Mouse (Mus musculus) embryonic facial prominence, embryonic 13.5 days (tissue): ENCODE results near the gene Rfwd3. TPM values are rescaled to one million over a fixed set of nuclear protein-coding genes. Genes with fewer than 3 reads are reported as not detected.
"Not testable (repeated sequence)": the region's sequence is repeated elsewhere in the genome, so short reads cannot be mapped to it uniquely, and the experiment has no call there.

Source experiments
- ATAC-seq: fragments of 200-750 bp; cut with Nextera tagmentation; 2 replicates; pipeline ENCODE4 v1.8.0; 2017; ENCODE audit warnings: low read depth; ENCODE audit not compliant: insufficient number of reproducible peaks, insufficient read depth, low FRiP score, low TSS enrichment
- H3K27ac ChIP-seq: fragments of 300-500 bp; sonication (generic); 2 replicates; pipeline ENCODE4 v1.5.1; 2015; ENCODE audit warnings: moderate library complexity, mild to moderate bottlenecking, inconsistent platforms
- H3K27me3 ChIP-seq: fragments of 300-500 bp; sonication (generic); 2 replicates; pipeline ENCODE4 v1.6.1; 2015; ENCODE audit warnings: mild to moderate bottlenecking, inconsistent platforms
- H3K36me3 ChIP-seq: fragments of 300-500 bp; sonication (generic); 2 replicates; pipeline ENCODE4 v1.6.1; 2015; ENCODE audit warnings: mild to moderate bottlenecking, inconsistent platforms
- H3K4me1 ChIP-seq: fragments of 300-500 bp; sonication (generic); 2 replicates; pipeline ENCODE4 v1.6.1; 2015; ENCODE audit warnings: inconsistent platforms
- H3K4me2 ChIP-seq: fragments of 300-500 bp; sonication (generic); 2 replicates; pipeline ENCODE4 v1.6.1; 2015; ENCODE audit warnings: moderate library complexity, mild to moderate bottlenecking, inconsistent platforms
- H3K4me3 ChIP-seq: fragments of 300-500 bp; sonication (generic); 2 replicates; pipeline ENCODE4 v1.5.1; 2015; ENCODE audit warnings: mild to moderate bottlenecking, inconsistent platforms
- H3K9ac ChIP-seq: fragments of 300-500 bp; sonication (generic); 2 replicates; pipeline ENCODE4 v1.6.1; 2015; ENCODE audit warnings: mild to moderate bottlenecking, inconsistent platforms
- H3K9me3 ChIP-seq: fragments of 300-500 bp; sonication (generic); 2 replicates; pipeline ENCODE4 v1.6.1; 2016; ENCODE audit warnings: inconsistent platforms
- WGBS: fragments of 180-500 bp; shearing (Covaris S2); methylation state at CpG from one replicate; pipeline ENCODE4 v1.1.7; 2015; ENCODE audit warnings: mixed read lengths; 5-methylcytosine and 5-hydroxymethylcytosine counted together
- polyA plus RNA-seq: library from polyadenylated mRNA; unstranded; fragments of >200 nt; fragmentation: Nextera tagmentation; extraction: Ambion mirVana; gene quantifications from 2 replicates; pipeline ENCODE4 v1.2.1, GENCODE M21; 2015

The Rfwd3 gene
- polyA plus RNA-seq, 1 experiment from 2014 or later: 50.1 TPM

GRCm38 (mm10) chr8:111246864-111247263 is 53.2 kb downstream of the Rfwd3 start:
- not testable (repeated sequence) for H3K4me2 ChIP-seq, ATAC-seq, H3K4me3 ChIP-seq, H3K27ac ChIP-seq, H3K9ac ChIP-seq, H3K36me3 ChIP-seq, H3K4me1 ChIP-seq, H3K9me3 ChIP-seq, H3K27me3 ChIP-seq
- 98% methylated on average over 1 of the region's 1 CpGs for WGBS

- Histone ChIP-seq H3K4me2 (no peak overlapping the region), H3K4me1 (no peaks in the 10 kb centered on the region), H3K9me3 (no peaks in the 10 kb centered on the region), H3K27me3 (no peaks in the 10 kb centered on the region), H3K36me3 (no peaks in the 10 kb centered on the region), H3K9ac (no peak overlapping the region), H3K4me3 (no peak overlapping the region), H3K27ac (no peak overlapping the region)
- ATAC-seq: no peak
- 86% methylated on average over 4 of the region's 4 CpGs for WGBS
Measured at GRCm38 (mm10) chr8:111246287-111246830, 53.7 kb downstream of the Rfwd3 start.

- no peak overlapping the region for H3K27ac ChIP-seq
- H3K4me3 ChIP-seq: no peak overlapping the region
- 78% methylated on average over 3 of the region's 3 CpGs for WGBS
- no peaks in the 10 kb centered on the region for H3K27me3 ChIP-seq
- H3K4me1 ChIP-seq: peaks cover 3% of the 10 kb centered on the region; the same call in 1 of the 2 replicates
- no peak overlapping the region for H3K9ac ChIP-seq
- H3K9me3 ChIP-seq: no peaks in the 10 kb centered on the region
- ATAC-seq: no peak
- H3K4me2 ChIP-seq: no peak overlapping the region
- no peaks in the 10 kb centered on the region for H3K36me3 ChIP-seq
Measured at GRCm38 (mm10) chr8:111237301-111237700, 62.7 kb downstream of the Rfwd3 start.

- H3K27me3 ChIP-seq: no peaks in the 10 kb centered on the region
- no peaks in the 10 kb centered on the region for H3K9me3 ChIP-seq
- ATAC-seq: no peak
- H3K36me3 ChIP-seq: peaks cover 2% of the 10 kb centered on the region; the same call in 1 of the 2 replicates
- no peak overlapping the region for H3K4me3 ChIP-seq
- H3K9ac ChIP-seq: no peak overlapping the region
- H3K4me1 ChIP-seq: peaks cover 3% of the 10 kb centered on the region; the same call in 1 of the 2 replicates
- no peak overlapping the region for H3K4me2 ChIP-seq
- WGBS: 96% methylated on average over 2 of the region's 2 CpGs
- no peak overlapping the region for H3K27ac ChIP-seq
Measured at GRCm38 (mm10) chr8:111233730-111234129, 66.3 kb downstream of the Rfwd3 start.

GRCm38 (mm10) chr8:111224153-111224552 is 75.9 kb downstream of the Rfwd3 start:
- no peaks in the 10 kb centered on the region for H3K36me3 ChIP-seq
- no peak overlapping the region for H3K4me2 ChIP-seq
- WGBS: 63% methylated on average over 5 of the region's 5 CpGs
- no peak overlapping the region for H3K9ac ChIP-seq
- H3K4me3 ChIP-seq: no peak overlapping the region
- no peaks in the 10 kb centered on the region for H3K27me3 ChIP-seq
- H3K9me3 ChIP-seq: no peaks in the 10 kb centered on the region
- no peak overlapping the region for H3K27ac ChIP-seq
- H3K4me1 ChIP-seq: peaks cover 11% of the 10 kb centered on the region
- ATAC-seq: no peak

Other genes with a start within 250 kb of the Rfwd3 start
- 9.3 and 14.6 TPM in 2 replicates for gene Exosc6, start 243.9 kb downstream of the Rfwd3 start, polyA plus RNA-seq
- 0.27 TPM in 1 of 2 replicates, not detected in the other for gene Clec18a, start 207.8 kb downstream of the Rfwd3 start, polyA plus RNA-seq
- gene Pdpr, start 205.6 kb downstream of the Rfwd3 start, polyA plus RNA-seq: 11.0 and 11.5 TPM in 2 replicates
- gene Glg1, start 41.0 kb downstream of the Rfwd3 start, polyA plus RNA-seq: 80.4 and 92.3 TPM in 2 replicates
- gene Mlkl, start 38.0 kb upstream of the Rfwd3 start, polyA plus RNA-seq: 0.69 and 0.72 TPM in 2 replicates
- 0.17 TPM in 1 of 2 replicates, not detected in the other for gene Fa2h, start 93.6 kb upstream of the Rfwd3 start, polyA plus RNA-seq
- gene Wdr59, start 221.9 kb upstream of the Rfwd3 start, polyA plus RNA-seq: 8.0 and 9.6 TPM in 2 replicates
- gene Znrf1, start 235.9 kb upstream of the Rfwd3 start, polyA plus RNA-seq: 36.2 and 51.5 TPM in 2 replicates